Mouse (Mus musculus) stomach, postnatal 0 days (tissue): ENCODE measurements around the gene Rhno1.

Experiments
- CTCF ChIP-seq: IDR thresholded peaks from 2 replicates; pipeline ENCODE4 v1.5.1; 2016; ENCODE audit warnings: antibody characterized with exemption, low read depth, mild to moderate bottlenecking, moderate library complexity
- EP300 ChIP-seq: optimal IDR thresholded peaks from 2 replicates; pipeline ENCODE3; 2016; ENCODE audit warnings: antibody characterized with exemption

- TF ChIP-seq CTCF (no peak), EP300 (no peak)
Observed at GRCm38 (mm10) chr6:128389185-128389584, 26.5 kb upstream of the Rhno1 start.
